Mouse (Mus musculus) ES-E14 (cell line): ENCODE measurements around the gene Golga4. TPM values are rescaled to one million over a fixed set of nuclear protein-coding genes. Genes with fewer than 3 reads are reported as not detected.

Experiments used
- DNase-seq: peaks from one replicate; pipeline ENCODE4 v3.0.0-alpha.2; 2013; ENCODE audit warnings: low read depth, low spot score
- H3K27ac ChIP-seq: 2 replicates; pipeline ENCODE4 v1.5.1; 2012; ENCODE audit warnings: low read depth, mild to moderate bottlenecking, low read length, moderate library complexity, mixed read lengths; ENCODE audit not compliant: poor library complexity, insufficient read depth, severe bottlenecking
- H3K36me3 ChIP-seq: 2 replicates; pipeline ENCODE4 v1.6.1; 2012; ENCODE audit warnings: mild to moderate bottlenecking, low read length, moderate library complexity, mixed read lengths; ENCODE audit not compliant: control insufficient read depth, poor library complexity, insufficient read depth, severe bottlenecking
- H3K4me1 ChIP-seq, 2 experiments: fragments of 150-350 bp in 1 of 2; sonication (generic) in 1 of 2; 2 replicates each; pipeline ENCODE4 v1.6.1; 2012; ENCODE audit warnings: low read length in 2 of 2, mild to moderate bottlenecking in 1 of 2, mixed read lengths in 1 of 2; ENCODE audit not compliant: control insufficient read depth in 2 of 2, insufficient read depth in 2 of 2, poor library complexity in 1 of 2
- H3K4me3 ChIP-seq, 2 experiments: fragments of 150-350 bp in 1 of 2; sonication (generic) in 1 of 2; 2 replicates each; pipeline ENCODE4 v1.5.1; 2012; ENCODE audit warnings: low read length in 2 of 2, low read depth in 1 of 2, mild to moderate bottlenecking in 1 of 2, mixed read lengths in 1 of 2; ENCODE audit not compliant: insufficient read depth in 1 of 2, poor library complexity in 1 of 2, severe bottlenecking in 1 of 2
- H3K9ac ChIP-seq: 2 replicates; pipeline ENCODE4 v1.6.1; 2012; ENCODE audit warnings: low read depth, mild to moderate bottlenecking, low read length, mixed read lengths; ENCODE audit not compliant: poor library complexity, insufficient read depth, severe bottlenecking
- H3K9me3 ChIP-seq: fragments of 150-350 bp; sonication (generic); 2 replicates; pipeline ENCODE4 v1.6.1; 2012; ENCODE audit warnings: low read depth, mild to moderate bottlenecking, low read length; ENCODE audit not compliant: control insufficient read depth, insufficient read depth
- CHD2 ChIP-seq: IDR thresholded peaks from 2 replicates; pipeline ENCODE4 v1.6.1; 2014; ENCODE audit warnings: mild to moderate bottlenecking, low read depth, low read length, inconsistent platforms
- HCFC1 ChIP-seq: IDR thresholded peaks from 2 replicates; pipeline ENCODE4 v1.6.1; 2012; ENCODE audit warnings: low read length, inconsistent platforms, borderline replicate concordance; ENCODE audit not compliant: insufficient read depth
- MAFK ChIP-seq: IDR thresholded peaks from 2 replicates; pipeline ENCODE4 v1.6.1; 2014; ENCODE audit warnings: mild to moderate bottlenecking, low read depth, low read length, inconsistent platforms; ENCODE audit not compliant: insufficient read depth
- ZC3H11A ChIP-seq: IDR thresholded peaks from 2 replicates; pipeline ENCODE4 v1.6.1; 2012; ENCODE audit warnings: low read depth, mild to moderate bottlenecking, inconsistent platforms, low read length, borderline replicate concordance
- ZNF384 ChIP-seq: IDR thresholded peaks from 2 replicates; pipeline ENCODE4 v1.6.1; 2012; ENCODE audit warnings: low read depth, low read length, inconsistent platforms
- in situ Hi-C, 2 experiments: fragments of 600-800 bp; cut with MboI; formaldehyde crosslinking; loops; one replicate each; pipeline ENCODE4 v1.15.1; 2025; ENCODE audit warnings: low sequenced_read_pairs in 2 of 2, inconsistent platforms in 1 of 2; ENCODE audit not compliant: unreplicated experiment in 2 of 2
- total RNA-seq: library from RNA; depleted of rRNA; stranded (reverse); fragments of 300-350 nt; gene quantifications from 2 replicates; pipeline ENCODE4 v1.2.3, GENCODE M21; 2012

Gene Golga4
- total RNA-seq, 1 experiment = 73.3 TPM

DNA sequence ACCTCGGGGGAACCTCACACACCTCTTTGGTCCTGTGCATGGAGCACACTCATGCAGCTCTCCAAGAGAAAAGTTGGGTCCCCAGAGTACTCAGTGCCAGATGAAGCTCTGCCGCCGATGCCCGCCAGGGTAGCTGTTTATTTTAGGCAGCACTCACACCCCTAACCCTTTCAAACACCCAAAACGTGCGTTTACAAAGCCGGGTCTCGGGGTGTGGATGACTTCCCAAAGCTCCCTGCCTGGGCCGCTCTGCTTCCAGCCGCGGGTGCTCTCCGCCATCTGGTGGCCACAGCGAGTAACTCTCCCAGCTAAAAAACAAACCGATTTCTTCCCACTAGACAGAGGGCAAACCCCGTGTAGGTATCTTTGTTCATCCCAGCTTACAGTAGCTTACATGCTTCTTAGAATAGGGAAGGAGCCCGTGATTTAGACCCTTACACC is 16.5 kb upstream of the Golga4 start:
- in situ Hi-C loops = loop anchor here (10.0 to 25.0 kb wide), 2 partner anchors 425 to 427 kb away; no protein-coding TSS in a partner anchor
- Histone ChIP-seq H3K27ac (no peak overlapping the region), H3K36me3 (no peaks in the 10 kb centered on the region), H3K4me1 (peaks cover 0 to 2% of the 10 kb centered on the region in 2 experiments; a peak in 1 of 4 replicates), H3K9me3 (no peaks in the 10 kb centered on the region), H3K9ac (peak overlapping the region; percentile 61; the same call in 1 of the 2 replicates), H3K4me3 (peak overlapping the region; percentile 43 to 73)
- no peak for DNase-seq
- TF ChIP-seq CHD2 (no peak), ZC3H11A (peak; percentile 91)

DNA sequence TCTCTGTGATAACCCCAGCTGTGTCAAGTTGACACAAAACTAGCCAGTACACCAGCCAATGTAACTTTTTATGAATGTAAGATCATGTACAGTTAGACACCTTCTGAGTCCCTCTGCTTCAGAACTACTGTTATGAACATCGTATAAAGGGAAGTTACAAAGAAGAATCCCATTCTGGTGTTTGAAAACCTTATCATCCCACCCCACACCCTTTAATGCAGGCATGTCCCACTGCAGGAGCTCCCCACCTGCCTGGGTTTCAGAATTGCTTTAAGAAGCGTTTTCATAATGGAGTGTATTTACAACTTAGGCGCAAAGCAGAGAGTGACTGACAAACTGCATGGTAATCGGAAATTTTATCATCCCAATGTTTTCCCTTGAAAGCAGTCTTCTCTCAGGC is 14.9 kb upstream of the Golga4 start:
- Histone ChIP-seq H3K36me3 (no peaks in the 10 kb centered on the region), H3K4me1 (peaks cover 0 to 8% of the 10 kb centered on the region in 2 experiments; a peak in 2 of 4 replicates), H3K9ac (no peak overlapping the region), H3K9me3 (no peaks in the 10 kb centered on the region), H3K27ac (no peak overlapping the region), H3K4me3 (no peak overlapping the region)
- in situ Hi-C loops = loop anchor here (10.0 to 25.0 kb wide), 2 partner anchors 426 to 429 kb away; no protein-coding TSS in a partner anchor
- no peak for TF ChIP-seq ZNF384
- no peak for TF ChIP-seq CHD2
- no peak for TF ChIP-seq MAFK
- TF ChIP-seq ZC3H11A = no peak
- no peak for TF ChIP-seq HCFC1
- no peak for DNase-seq

DNA sequence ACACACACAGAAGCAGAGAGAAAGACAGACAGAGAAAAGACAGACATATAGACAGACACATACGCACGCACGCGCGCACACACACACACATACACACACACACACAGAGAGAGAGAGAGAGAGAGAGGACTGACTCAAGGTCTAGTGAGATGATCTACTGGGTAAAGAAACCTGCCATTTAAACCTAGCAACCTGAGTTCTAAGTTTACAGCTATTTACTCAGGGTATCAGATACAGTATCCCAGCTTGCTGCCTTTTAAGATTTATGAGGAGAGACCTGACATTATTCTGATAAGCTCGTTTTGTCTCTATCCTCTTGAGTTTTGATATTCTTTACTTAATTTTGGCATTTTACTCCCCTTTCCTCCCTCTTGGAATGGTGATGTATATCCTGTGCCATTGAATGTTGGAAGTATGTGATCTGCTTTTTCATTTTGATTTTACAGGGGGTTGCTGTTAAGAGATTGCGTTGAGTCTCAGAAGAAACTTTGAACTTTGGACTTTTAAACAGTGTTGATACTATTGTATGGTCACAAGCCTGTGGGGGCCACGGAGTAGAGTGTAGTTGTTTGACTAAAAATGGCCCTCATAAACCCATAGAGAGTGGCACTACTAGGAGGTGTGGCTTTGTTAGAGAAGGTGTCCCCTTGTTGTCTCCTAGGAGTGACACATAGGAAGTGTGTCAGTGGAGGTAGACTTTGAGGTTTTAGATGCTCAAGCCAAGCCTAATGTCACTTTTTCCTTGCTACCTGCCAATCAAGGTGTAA is 13.0 kb upstream of the Golga4 start:
- in situ Hi-C loops = loop anchor here (10.0 to 25.0 kb wide), 2 partner anchors 428 to 431 kb away; no protein-coding TSS in a partner anchor
- peaks cover 6 to 17% of the 10 kb centered on the region in 2 experiments; a peak in 3 of 4 replicates for H3K4me1 ChIP-seq
- TF ChIP-seq ZC3H11A (no peak), ZNF384 (no peak), HCFC1 (no peak), MAFK (no peak)
- H3K27ac ChIP-seq = no peak overlapping the region
- DNase-seq = no peak
- no peak overlapping the region for H3K4me3 ChIP-seq
- H3K9ac ChIP-seq = no peak overlapping the region
- H3K36me3 ChIP-seq = no peaks in the 10 kb centered on the region
- H3K9me3 ChIP-seq = no peaks in the 10 kb centered on the region

DNA sequence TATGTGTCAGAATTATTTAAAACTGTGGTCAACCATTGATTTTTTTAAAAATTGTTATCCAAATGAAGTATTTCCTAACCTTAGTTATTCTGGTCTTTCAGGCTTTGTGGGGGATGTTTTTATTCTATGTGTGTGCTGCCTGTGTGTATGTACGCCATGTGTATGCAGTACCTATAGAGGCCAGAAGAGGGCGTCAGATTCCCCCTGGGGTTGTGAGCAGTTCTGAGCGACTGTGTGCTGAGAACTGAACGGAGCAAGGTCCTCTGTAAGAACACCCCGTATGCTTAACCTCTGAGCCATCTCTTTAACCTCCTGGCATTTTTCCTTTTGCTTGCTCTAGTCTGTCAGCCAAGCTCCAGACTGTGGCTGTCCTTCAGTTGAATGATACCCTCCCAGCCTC is 12.0 kb upstream of the Golga4 start:
- DNase-seq = no peak
- TF ChIP-seq MAFK (no peak), ZNF384 (no peak), HCFC1 (no peak), CHD2 (no peak), ZC3H11A (no peak)
- in situ Hi-C loops = loop anchor here (10.0 to 25.0 kb wide), 2 partner anchors 429 to 432 kb away; no protein-coding TSS in a partner anchor
- Histone ChIP-seq H3K36me3 (no peaks in the 10 kb centered on the region), H3K9ac (no peak overlapping the region), H3K9me3 (no peaks in the 10 kb centered on the region), H3K4me3 (no peak overlapping the region), H3K27ac (no peak overlapping the region), H3K4me1 (peaks cover 6 to 16% of the 10 kb centered on the region in 2 experiments; a peak in 3 of 4 replicates)
